Mouse (Mus musculus): ENCODE results near the gene Zfp691.
A peak's percentile ranks its signal among the peaks of the same experiment; 100 is the strongest.

DNA sequence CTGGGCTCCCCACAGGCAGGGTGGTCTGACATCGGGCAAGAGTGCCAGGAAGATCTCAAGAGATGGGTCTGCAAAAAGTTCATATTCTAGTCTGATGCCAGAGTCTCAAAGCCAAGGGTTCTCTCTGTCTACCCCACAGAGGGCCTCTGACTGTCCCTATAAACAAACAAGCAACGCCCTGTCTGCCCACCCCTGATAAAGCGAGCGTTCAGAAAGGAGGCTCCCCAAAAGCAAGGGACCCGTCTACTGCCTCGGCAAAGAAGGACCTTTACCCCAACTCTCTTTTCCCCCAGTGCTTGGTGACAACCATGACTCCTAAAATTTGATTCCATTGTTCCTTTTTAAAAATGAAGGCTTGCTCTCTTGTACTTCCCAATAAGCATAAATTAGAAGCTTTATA is 15.9 kb upstream of the Zfp691 start, which contains the start of gene Ermap:
- TF ChIP-seq TCF12 (IDR thresholded peaks at IDR 0.05; ENCODE audit: low read depth, low read length) = peak; percentile 94
- TF ChIP-seq POLR2A (IDR thresholded peaks at IDR 0.05; ENCODE audit: control insufficient read depth in 1 of 2, insufficient read depth in 1 of 2, low read depth in 1 of 2, low read length in 2 of 2, poor library complexity in 1 of 2) = peak; percentile 32 to 87; a peak in 2 of 4 replicates
- peak; percentile 93 for TF ChIP-seq TAL1 (IDR thresholded peaks at IDR 0.05; ENCODE audit: low read length)
- no peak for TF ChIP-seq MAFK (IDR thresholded peaks at IDR 0.05; ENCODE audit: borderline replicate concordance, low read depth, low read length)
- TF ChIP-seq EP300 (IDR thresholded peaks at IDR 0.05; ENCODE audit: low read depth in 1 of 2, low read length in 2 of 2) = peak; percentile 85 to 95
